Mouse (Mus musculus) limb, embryonic 14.5 days (tissue): ENCODE measurements at regions not wholly inside any gene's neighbourhood (a gene's known extent, or its start where the extent isn't known, plus 50 kb on each side); places are given as distances from the start of the nearest gene placed in this dataset.

Experiments used
- ATAC-seq: fragments of 200-750 bp; cut with Nextera tagmentation; 2 replicates; pipeline ENCODE4 v1.8.0; 2017; ENCODE audit warnings: low read depth, moderate number of reproducible peaks, moderate TSS enrichment; ENCODE audit not compliant: low FRiP score
- DNase-seq: peaks from one replicate; pipeline ENCODE4 v3.0.0-alpha.2; 2015; ENCODE audit warnings: low spot score
- H3K27ac ChIP-seq: fragments of 300-500 bp; sonication (generic); replicated peaks from 2 replicates; pipeline ENCODE4 v1.5.1; 2014; ENCODE audit warnings: low read depth, mild to moderate bottlenecking, low read length, moderate library complexity, mixed read lengths
- H3K27me3 ChIP-seq: fragments of 300-500 bp; sonication (generic); 2 replicates; pipeline ENCODE4 v1.6.1; 2014; ENCODE audit warnings: low read length, mixed read lengths; ENCODE audit not compliant: control insufficient read depth, insufficient read depth
- H3K36me3 ChIP-seq: fragments of 300-500 bp; sonication (generic); 2 replicates; pipeline ENCODE4 v1.6.1; 2014; ENCODE audit warnings: mild to moderate bottlenecking, low read length, moderate library complexity, mixed read lengths; ENCODE audit not compliant: control insufficient read depth, insufficient read depth
- H3K4me1 ChIP-seq: fragments of 300-500 bp; sonication (generic); 2 replicates; pipeline ENCODE4 v1.6.1; 2014; ENCODE audit warnings: antibody characterized with exemption, low read length, mixed read lengths; ENCODE audit not compliant: control insufficient read depth, insufficient read depth
- H3K4me2 ChIP-seq: fragments of 300-500 bp; sonication (generic); replicated peaks from 2 replicates; pipeline ENCODE4 v1.6.1; 2014; ENCODE audit warnings: low read depth, mild to moderate bottlenecking, low read length, moderate library complexity; ENCODE audit not compliant: severe bottlenecking
- H3K4me3 ChIP-seq: fragments of 300-500 bp; sonication (generic); replicated peaks from 2 replicates; pipeline ENCODE4 v1.5.1; 2014; ENCODE audit warnings: low read length
- H3K9ac ChIP-seq: fragments of 300-500 bp; sonication (generic); 2 replicates; pipeline ENCODE4 v1.6.1; 2014; ENCODE audit warnings: mild to moderate bottlenecking, low read depth, low read length, moderate library complexity; ENCODE audit not compliant: severe bottlenecking
- H3K9me3 ChIP-seq: fragments of 300-500 bp; sonication (generic); 2 replicates; pipeline ENCODE4 v1.6.1; 2016; ENCODE audit warnings: low read length; ENCODE audit not compliant: control insufficient read depth
- POLR2A ChIP-seq: fragments of 200-500 bp; IDR thresholded peaks from 2 replicates; pipeline ENCODE4 v1.8.0; 2012; ENCODE audit warnings: inconsistent platforms, mild to moderate bottlenecking, moderate library complexity, borderline replicate concordance; ENCODE audit not compliant: insufficient read depth, insufficient read length; ENCODE audit errors: extremely low read depth
- WGBS: fragments of 180-500 bp; shearing (Covaris S2); extraction: QIAGEN DNeasy Blood & Tissue Kit; methylation state at CpG from one replicate; pipeline ENCODE4 v1.1.7; 2014; 5-methylcytosine and 5-hydroxymethylcytosine counted together

- Histone ChIP-seq H3K9ac (no peak overlapping the region), H3K36me3 (no peaks in the 10 kb centered on the region), H3K27me3 (no peaks in the 10 kb centered on the region), H3K4me1 (peaks cover 3% of the 10 kb centered on the region; the same call in 1 of the 2 replicates), H3K4me3 (no peak overlapping the region), H3K27ac (no peak overlapping the region), H3K4me2 (no peak overlapping the region), H3K9me3 (no peaks in the 10 kb centered on the region)
- TF ChIP-seq POLR2A, result no peak
- ATAC-seq (no peak), DNase-seq (no peak)
- 61% methylated on average over 6 of the region's 6 CpGs for WGBS
Measured at GRCm38 (mm10) chr1:187413881-187414280, 194.7 kb upstream of the Esrrg start.

GRCm38 (mm10) chr1:187418186-187419140 lies 190.1 kb upstream of the Esrrg start:
- TF ChIP-seq POLR2A, result no peak
- no peak overlapping the region for H3K27ac ChIP-seq
- 67% methylated on average over 20 of the region's 20 CpGs for WGBS

GRCm38 (mm10) chr1:187428536-187429215 lies 179.9 kb upstream of the Esrrg start:
- H3K36me3 ChIP-seq, result no peaks in the 10 kb centered on the region
- DNase-seq (peak; percentile 15), ATAC-seq (no peak)
- no peak overlapping the region for H3K9ac ChIP-seq
- TF ChIP-seq POLR2A, result no peak
- no peak overlapping the region for H3K4me3 ChIP-seq
- no peaks in the 10 kb centered on the region for H3K9me3 ChIP-seq
- H3K4me2 ChIP-seq, result no peak overlapping the region
- no peak overlapping the region for H3K27ac ChIP-seq
- 18% methylated on average over 9 of the region's 9 CpGs for WGBS
- peaks cover 4% of the 10 kb centered on the region; the same call in 1 of the 2 replicates for H3K4me1 ChIP-seq
- H3K27me3 ChIP-seq, result no peaks in the 10 kb centered on the region

More at GRCm38 (mm10) chr1:187418186-187419140, 190.1 kb upstream of the Esrrg start:
- Histone ChIP-seq H3K4me1 (peaks cover 3% of the 10 kb centered on the region; the same call in 1 of the 2 replicates), H3K4me2 (no peak overlapping the region), H3K36me3 (no peaks in the 10 kb centered on the region), H3K9me3 (no peaks in the 10 kb centered on the region), H3K27me3 (no peaks in the 10 kb centered on the region), H3K4me3 (no peak overlapping the region), H3K9ac (no peak overlapping the region)
- DNase-seq, result peak; percentile 52
- ATAC-seq, result peak; percentile 19; the same call in 1 of the 2 replicates

- ATAC-seq (no peak), DNase-seq (no peak)
- 80% methylated on average over 24 of the region's 24 CpGs for WGBS
- Histone ChIP-seq H3K36me3 (no peaks in the 10 kb centered on the region), H3K27me3 (no peaks in the 10 kb centered on the region), H3K4me1 (no peaks in the 10 kb centered on the region), H3K4me3 (no peak overlapping the region), H3K27ac (no peak overlapping the region), H3K4me2 (no peak overlapping the region), H3K9ac (no peak overlapping the region), H3K9me3 (no peaks in the 10 kb centered on the region)
- TF ChIP-seq POLR2A, result no peak
Measured at GRCm38 (mm10) chr1:187433716-187434634, 174.6 kb upstream of the Esrrg start.
